Mouse (Mus musculus) embryonic stem cell, embryonic (primary cell): ENCODE data around the gene Papss2.

Experiments used
- CTCF ChIA-PET, 4 experiments: fragments of 300-600 bp in 2 of 4; fragments of 350-600 bp in 2 of 4; sonication (Branson Sonifier 250); formaldehyde crosslinking; loops; one replicate each; lab custom pipeline; 2022; ENCODE audit warnings: inconsistent platforms in 2 of 4; lab: Charles Lee
- POLR2A ChIA-PET, 4 experiments: fragments of 300-600 bp in 2 of 4; fragments of 350-600 bp in 2 of 4; sonication (Branson Sonifier 250); formaldehyde crosslinking; loops; one replicate each; lab custom pipeline; 2022; ENCODE audit warnings: antibody characterized with exemption in 4 of 4, inconsistent platforms in 1 of 4; lab: Charles Lee

The Papss2 gene

DNA sequence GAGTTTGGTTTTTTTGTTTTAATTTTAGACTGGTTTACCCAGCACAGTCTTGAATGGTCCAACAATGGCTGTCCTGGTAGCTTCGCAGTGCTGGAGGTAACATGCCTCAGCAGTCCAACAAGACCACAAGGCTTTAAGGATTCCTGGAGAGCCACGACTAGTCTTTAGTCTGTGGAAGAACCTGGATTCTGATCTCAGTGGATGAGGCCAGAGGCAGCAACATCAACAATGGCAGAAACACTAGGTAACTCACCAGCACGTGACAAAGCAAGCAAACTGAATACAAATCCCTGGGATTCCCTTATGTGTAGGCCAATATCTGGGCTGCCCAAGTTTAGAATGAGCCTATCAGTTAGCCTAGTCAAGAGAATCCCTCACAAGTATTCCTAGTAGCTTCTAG lies 117.9 kb downstream of the Papss2 start:
- CTCF ChIA-PET, result interaction anchor here in 2 of 4 experiments (0.6 to 1.8 kb wide), 2 partner anchors 42 to 516 kb away, joined by 4 to 5 read pairs; no protein-coding TSS in a partner anchor
- POLR2A ChIA-PET, result interaction anchor here in 2 of 4 experiments (1.6 to 2.9 kb wide), 5 partner anchors 13 to 74 kb away, joined by 3 to 38 read pairs (median 10); partner anchors contain the start of gene Pten (in 2 of the 2)

DNA sequence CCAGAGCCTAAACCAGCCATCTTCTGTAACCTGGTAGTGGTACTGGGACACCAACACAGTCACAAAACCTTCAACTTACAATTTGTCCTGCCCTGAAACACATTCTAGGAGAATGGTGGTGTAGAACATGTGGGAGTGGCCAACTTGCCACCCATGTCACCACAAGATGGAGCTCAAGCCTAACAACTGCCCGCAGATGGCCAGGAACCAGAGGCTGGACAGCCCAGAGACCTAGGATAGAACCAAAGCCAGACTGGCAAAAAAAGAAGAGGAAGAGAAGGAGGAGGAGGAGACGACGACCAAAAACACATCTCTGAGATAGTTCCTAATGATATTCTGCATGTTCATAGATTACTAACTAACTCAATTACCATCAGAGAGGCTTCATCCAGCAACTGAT lies 119.6 kb downstream of the Papss2 start:
- ChIA-PET CTCF (interaction anchor here in 3 of 4 experiments (0.9 to 1.6 kb wide), 6 partner anchors 12 to 651 kb away, joined by 3 to 14 read pairs (median 4); no protein-coding TSS in a partner anchor), POLR2A (interaction anchor here in 2 of 4 experiments (0.9 to 2.9 kb wide), 5 partner anchors 11 to 512 kb away, joined by 3 to 16 read pairs (median 3); partner anchors contain the start of gene Pten (in 1 of the 2))

- ChIA-PET CTCF (interaction anchor here in 3 of 4 experiments (0.5 to 1.6 kb wide), 6 partner anchors 11 to 651 kb away, joined by 3 to 14 read pairs (median 4); no protein-coding TSS in a partner anchor), POLR2A (interaction anchor here in 2 of 4 experiments (0.9 to 2.9 kb wide), 5 partner anchors 11 to 512 kb away, joined by 3 to 16 read pairs (median 3); partner anchors contain the start of gene Pten (in 1 of the 2))
Observed at GRCm38 (mm10) chr19:32715681-32716080, 120.1 kb downstream of the Papss2 start.
